Mouse (Mus musculus): ENCODE data around the gene AU018091.
"Not testable (repeated sequence)": the region's sequence is repeated elsewhere in the genome, so short reads cannot be mapped to it uniquely, and the experiment has no call there.

Gene AU018091

DNA sequence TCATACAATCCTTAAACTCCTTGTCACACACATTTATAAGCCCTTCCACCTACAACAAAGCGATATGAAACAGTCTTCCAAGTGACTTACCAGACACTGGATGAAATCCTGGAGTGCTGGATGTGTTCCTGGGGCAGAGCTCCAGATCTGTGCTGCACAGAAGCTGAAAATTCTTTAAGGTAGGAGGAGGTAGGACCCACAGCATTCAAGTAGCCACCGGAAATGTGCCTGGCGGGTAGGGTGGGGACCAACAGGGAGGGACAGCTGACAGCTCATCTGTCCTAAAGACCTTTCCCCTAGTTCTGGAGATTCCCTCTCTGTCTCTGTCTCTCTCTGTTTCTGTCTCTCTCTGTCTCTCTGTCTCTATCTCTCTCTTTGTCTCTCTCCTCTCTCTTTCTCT lies at the start of gene AU018091:
AU018091 (minus strand) TSS at position 279 of the 400 bp plus-strand sequence.
- no peak for DNase-seq

DNA sequence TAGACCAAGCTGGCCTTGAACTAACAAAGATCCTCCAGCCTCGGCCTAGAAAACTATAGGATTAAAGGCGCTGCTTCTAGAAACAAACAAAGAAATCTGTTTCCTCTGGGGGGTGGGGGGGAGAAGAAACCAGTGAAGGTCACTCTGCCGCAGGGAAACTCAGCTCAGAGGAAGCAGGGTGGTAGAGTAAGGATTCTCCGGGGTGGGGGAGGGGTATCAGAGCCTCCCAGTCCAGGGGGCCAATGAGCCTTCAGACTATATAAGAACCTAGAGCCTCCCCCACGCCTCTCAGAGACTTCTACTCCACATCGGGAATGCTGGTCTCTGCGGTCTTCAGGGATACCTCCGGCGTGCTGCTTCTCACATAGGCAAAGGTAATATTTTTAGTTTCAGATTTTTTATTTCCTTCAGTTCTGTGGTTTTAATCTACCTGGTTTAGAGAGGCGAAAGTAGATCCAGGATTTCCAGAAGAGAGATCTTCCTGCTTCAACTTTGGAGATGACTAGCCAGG lies 48.6 kb upstream of the AU018091 start:
- DNase-seq, result no peak

DNA sequence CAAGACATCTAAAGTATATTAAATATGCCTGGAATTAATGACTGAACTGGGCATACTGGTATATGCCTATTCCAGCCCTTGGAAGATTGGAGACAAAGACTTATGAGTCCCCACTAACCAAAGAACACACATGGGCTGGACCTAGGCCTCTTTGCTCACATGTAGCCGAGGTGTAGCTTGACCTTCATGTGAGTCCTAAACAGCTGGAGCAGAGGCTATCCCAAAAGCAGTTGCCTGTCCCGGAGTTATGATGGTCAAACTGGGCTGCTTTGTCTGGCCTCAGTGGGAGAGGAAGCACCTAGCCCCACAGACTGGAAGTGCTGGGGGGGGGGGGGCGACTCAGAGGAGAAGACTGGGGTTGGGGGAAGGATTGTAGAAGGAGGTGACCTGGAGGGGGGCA lies 47.3 kb upstream of the AU018091 start:
- no peak for DNase-seq

DNA sequence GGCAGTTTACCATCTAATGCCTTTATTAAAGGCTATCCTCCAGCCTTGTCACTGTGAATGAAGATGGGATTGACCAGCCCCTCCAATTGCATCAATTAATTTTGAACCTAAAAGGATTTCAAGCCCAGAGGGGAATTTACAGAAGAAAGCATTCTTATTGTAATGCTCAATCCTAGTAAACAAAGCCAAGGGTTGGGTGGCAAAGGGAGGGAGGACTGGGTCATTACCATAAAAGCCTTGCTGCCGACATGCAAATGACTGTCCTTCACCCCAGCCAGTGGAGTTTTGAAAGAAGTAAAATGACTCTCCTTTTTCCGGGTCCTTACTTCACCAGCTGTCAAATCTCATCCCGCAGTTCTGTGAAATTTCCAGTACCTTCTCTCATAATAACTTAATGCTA lies 44.6 kb upstream of the AU018091 start:
- DNase-seq, result no peak

DNA sequence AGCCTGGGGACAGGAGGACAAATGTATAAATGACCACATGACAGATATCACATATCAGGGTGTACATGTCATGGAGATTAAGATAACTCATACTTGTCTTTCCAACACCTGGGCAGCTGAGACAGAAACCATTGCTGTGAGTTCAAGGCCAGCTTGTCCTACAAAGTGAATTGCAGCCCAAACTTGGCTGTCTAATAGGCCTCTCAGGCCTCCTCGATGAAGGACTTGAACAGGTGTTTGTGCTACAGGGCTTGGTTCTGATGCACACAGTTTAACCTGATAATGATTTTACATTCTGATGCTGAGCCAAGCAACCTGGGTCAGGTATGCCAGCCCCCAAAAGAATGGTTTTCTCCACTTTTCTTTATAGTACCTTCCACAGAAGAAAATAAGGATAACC lies 44.2 kb upstream of the AU018091 start:
- no peak for DNase-seq

DNA sequence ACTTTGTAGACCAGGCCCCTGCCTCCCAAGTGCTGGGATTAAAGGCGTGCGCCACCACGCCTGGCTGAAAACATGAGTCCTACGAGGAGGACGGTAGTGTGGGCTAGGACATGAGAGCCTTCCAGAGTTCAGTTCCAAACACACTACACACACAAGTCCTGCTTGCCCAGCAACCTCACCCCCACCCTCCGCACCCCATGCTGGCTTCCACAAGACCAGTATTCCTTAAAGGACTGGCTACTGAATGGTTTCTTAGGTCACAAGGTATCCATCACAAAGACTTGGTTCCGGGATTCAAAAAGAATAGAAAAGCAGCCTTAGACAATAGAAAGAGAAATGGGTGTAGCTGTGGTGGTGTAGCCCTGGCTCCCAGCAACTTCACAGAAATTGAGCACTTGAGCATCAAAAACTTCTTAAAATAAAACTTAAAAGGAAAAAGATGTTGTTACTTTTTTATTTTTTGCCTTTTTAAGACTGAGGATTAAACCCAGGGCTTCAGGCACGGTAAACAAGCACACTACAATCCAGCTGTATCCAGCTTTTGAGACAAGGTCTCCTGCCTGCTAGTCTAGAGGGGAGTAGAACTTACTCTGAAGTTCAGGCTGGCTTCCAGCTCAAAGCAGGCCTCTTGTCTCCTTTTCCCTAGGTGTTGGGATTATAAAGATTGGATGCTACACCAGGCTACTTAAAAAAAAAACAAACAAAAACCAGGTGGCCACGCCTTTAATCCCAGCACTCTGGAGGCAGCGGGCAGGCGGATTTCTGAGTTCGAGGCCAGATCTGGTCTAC lies 43.2 kb upstream of the AU018091 start:
- DNase-seq, result no peak

DNA sequence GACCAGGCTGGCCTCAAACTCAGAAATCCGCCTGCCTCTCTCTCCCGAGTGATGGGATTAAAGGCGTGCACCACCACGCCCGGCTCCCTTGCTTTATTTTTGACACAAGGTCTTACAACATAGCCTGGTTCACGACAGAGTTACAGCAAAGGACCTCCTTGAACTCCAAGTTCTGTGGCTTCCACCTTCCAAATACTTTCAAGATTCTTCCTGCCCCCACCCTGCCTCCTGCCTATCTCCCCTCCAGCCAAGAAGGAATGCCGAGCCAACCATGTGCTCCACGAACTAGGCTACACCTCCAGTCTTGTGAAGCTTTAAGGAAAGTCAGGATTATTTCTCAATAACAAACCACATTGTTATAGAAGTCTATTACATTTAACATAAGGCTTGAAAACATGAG lies 42.5 kb upstream of the AU018091 start:
- no peak for DNase-seq

DNA sequence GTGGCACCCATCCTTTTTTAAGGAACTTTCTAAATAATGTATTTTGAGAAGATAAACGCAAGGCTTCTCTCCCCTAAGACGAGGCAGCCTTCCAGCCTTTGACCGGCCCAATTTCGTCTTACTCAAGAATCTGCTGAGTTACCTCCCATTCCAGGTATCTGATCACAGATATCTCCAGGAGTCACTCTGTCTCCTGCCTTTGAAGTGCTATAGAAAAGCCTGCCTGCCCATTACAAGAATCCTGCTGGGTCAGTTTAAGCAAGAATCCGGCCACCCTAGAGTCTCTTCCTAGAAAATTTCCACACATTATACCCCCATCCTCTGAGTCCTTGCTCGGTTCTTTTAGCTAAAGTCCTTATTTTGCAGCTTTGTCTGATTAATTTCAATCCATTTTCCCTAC lies 41.6 kb upstream of the AU018091 start:
- DNase-seq, result no peak

DNA sequence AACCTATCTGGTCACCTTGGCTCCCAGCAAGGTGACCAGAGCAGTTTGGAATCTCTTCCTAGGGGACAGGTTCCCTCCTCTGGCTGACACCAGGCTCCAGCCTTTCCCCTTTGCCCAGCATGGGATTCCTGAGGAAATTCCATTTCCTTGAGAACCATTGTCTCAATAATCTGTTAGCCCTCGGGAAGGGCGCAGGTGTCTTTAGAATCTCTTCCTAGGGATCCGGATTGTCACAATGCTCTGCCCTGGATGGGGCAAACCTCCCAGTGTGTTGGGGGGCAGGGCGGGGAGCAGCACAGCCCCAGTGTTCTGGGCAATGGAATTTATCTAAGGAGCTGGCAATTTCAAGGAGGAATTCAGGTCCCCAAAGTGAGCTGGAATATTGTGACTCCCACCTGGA lies 37.5 kb upstream of the AU018091 start:
- DNase-seq, result no peak

DNA sequence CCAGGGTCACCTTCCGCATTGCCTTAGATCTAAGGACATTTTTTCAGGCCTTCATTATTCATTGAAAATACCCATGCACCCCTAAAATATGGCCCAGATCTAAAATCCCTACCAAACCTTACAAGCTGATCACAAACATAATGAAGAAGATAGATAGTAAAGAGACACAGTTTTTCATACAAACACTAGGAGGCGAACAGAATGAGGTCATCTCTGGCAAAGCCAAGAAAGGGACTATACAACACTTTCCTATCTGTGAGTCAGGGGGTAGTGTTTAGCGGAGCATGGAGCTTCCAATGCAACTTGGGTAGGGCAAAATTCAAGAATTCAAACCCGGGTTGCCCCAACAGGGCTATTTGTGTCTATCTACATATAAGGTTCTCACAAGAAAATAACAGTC lies 35.6 kb upstream of the AU018091 start:
- DNase-seq, result no peak

DNA sequence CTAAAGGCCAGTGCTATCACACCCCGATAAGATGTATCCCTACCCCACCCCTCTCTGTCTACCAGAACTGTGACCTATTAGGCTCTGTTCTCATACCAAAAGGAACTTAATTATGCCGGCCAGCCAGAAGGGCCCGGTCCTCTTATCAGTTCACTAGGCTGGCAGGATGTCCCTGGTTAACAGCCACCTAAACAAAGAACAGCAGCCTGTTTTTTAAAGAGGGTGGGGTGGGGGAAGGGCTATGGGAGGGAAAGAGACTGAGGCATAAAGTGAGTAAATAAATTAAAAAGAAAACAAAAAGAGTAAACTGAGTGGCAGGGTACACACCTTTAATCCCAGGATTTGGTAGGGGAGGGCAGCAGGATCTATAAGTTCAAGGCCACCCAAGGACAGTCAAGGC lies 34.9 kb upstream of the AU018091 start:
- no peak for DNase-seq

DNA sequence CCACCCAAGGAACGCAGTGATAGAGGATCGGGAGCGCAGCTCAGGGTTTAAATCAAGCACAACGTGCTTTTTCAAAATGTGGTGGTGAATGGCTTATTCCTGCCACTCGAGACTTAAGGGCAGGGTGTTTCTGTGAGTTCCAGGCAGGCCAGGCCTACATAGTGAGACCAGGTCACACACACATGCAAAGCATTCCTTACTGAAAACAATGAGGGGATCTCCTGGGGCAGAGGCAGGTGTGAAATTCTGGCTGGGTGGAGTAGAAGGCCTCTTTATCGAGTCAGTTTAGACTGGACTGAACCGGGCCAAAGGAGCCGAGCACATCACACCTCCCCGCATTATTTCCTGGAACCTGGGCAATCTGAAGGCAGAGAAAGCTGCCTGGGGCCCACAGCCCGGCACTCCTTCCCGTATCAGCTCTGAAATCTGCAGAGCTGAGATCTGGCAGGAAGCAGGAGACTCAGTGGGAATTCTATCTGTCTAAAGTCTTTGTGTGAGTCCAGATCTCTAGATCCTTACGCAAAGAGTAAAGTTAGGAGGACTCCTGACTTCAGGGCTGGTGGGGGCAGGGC lies 32.2 kb upstream of the AU018091 start:
- peak; percentile 3 to 15 for DNase-seq

DNA sequence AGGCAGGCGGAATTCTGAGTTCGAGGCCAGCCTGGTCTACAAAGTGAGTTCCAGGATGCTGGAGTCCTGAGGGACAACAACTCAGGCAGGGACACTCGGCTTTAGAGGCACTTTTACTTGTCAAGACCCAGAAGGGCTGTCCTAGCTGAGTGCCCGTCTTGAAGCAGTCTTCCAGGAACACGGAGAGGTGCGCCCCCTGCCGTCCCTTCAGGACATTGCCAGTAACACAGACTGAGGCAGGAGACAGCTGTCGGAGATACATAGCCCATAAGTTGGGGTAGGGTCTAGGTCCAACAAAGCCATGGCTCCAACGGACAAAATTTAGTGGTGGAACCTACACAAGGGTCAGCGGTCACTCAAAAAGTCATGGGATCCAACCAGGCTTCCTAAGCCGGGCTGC lies 29.9 kb upstream of the AU018091 start:
- DNase-seq, result peak in 1 of 2 experiments; percentile 8

DNA sequence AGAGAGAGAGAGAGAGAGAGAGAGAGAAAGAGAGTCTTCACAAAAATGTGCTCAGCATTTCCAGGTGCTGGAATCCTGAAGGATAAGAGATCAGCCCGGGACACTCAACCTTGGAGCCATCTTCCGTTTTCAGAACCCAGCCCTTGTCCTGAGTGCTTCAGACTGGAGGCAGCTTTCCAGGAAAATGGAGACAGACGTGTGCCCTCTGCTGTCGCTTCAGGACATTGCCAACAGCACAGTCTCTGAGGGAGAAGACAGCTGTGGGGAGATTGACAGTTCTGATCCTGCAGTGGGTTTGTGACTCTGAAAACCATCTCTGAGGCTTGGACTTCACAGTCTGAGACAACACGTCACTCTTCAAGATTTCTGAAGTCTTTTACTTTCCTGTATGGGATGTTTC lies 26.8 kb upstream of the AU018091 start:
- no peak for DNase-seq

DNA sequence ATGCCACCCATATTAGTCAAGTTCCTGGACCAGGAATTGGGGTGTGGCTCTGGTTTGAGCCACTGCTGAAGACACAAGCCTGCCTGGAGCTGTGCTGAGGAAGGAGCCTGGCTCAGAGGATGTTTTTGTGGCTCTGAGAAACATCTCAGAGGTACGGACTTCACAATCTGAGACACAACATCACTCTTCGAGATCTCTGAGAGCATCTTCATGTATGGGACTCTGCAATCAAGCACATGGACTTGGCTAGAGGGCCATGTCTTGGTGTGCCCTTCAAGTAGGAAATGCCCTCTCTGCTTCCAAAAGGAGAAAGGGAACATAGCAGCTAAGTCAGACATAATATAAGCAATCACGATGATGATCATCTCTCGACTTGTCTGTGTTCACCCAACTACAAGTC lies 25.5 kb upstream of the AU018091 start:
- no peak for DNase-seq

DNA sequence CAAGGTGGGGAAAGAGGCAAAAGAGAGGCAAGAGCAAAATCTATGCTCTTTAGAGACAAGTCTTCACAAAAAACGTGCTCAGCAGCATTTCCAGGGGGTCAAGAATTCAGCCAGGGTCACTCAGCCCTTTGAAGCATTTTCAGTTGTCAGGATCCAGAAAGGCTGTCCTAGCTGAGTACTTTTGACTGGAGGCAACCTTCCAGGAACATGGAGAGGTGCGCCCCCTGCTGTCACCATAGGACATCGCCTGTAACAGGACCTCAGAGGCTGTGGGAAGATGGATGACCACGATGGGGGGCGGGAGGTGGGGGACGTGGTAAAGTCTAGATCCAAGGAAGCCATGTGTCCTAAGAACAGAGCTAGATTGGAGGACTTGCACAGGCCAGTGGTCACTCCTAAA lies 24.9 kb upstream of the AU018091 start:
- DNase-seq, result peak; percentile 31 to 79

DNA sequence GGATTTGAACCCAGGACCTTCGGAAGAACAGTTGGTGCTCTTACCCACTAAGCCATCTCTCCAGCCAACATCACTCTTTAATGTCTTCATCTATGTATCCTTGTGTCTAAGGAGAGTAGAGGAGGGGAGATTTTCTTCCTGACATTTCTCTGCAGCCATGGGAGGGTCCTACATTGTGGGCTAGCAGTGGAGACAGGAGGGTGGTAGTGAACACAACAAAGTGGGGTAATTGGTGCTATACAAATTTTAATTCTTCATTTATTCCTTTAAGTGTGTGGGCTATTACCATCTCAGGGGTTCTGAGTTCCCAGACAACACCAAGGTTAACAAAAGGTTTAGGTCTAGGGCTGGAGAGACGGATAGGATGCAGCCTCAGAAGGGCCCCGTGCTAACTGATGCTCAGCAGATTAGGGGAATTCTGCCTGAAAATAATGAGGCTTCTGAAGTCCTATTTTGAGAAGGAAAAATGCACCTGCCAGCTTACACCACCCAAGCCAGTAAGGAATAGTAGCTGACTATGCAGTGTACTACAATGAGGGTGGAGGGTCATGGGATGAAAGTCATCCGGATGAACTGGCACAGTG lies 24.1 kb upstream of the AU018091 start:
- DNase-seq, result no peak

DNA sequence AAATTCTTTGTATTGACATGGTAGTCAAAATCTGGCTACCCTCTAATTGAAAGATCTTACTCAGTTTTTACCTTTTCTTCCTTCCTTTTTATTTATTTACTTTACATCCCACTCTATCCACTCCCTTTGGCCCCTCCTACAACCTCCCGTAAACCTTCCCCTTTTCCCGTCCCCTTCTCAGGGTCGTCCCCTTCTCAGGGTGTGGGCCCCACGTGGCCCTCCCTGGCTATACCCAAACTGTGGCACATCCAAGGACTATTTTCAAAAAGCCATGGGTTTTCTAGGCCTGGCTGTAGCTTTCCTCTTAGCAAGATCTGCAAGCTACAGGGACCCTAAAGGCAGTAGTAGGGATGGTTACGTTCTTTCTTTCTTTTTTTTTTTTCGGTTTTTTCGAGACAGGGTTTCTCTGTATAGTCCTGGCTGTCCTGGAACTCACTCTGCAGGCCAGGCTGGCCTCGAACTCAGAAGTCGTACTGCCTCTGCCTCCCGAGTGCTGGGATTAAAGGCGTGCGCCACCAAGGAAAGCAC lies 23.0 kb upstream of the AU018091 start:
- no peak for DNase-seq

DNA sequence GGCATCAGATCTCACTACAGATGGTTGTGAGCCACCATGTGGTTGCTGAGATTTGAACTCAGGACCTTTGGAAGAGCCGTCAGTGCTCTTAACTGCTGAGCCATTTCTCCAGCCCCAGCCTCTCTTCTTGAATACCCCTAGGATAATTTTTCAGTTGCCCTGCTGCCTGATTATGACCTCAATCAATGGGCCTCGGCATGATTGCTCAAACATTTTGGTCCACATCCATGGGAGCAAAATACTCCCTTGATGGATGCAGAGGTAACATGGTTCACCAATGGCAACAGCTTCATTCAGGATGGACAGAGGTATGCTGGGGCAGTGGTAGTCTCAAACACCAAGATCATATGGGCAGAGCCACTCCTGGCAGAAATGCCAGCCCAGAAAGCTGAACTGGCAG lies 17.7 kb upstream of the AU018091 start:
- DNase-seq, result not testable (repeated sequence)

DNA sequence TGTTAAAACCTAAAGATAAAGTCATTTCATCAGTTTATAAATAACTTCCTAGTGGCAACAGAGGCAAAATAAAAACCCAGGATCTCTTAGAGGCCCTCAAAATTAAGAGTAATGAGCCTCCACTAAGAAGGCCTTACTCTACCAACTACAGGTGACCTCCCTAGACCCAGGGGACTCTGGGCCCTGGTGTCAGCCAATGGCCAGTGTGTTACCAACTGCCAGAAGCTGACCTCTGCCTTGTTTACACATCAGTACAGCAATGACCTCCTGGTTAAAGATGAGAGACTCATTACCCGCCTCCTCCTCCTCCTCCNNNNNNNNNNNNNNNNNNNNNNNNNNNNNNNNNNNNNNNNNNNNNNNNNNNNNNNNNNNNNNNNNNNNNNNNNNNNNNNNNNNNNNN lies 17.1 kb upstream of the AU018091 start:
- peak; percentile 7 to 23 for DNase-seq

DNA sequence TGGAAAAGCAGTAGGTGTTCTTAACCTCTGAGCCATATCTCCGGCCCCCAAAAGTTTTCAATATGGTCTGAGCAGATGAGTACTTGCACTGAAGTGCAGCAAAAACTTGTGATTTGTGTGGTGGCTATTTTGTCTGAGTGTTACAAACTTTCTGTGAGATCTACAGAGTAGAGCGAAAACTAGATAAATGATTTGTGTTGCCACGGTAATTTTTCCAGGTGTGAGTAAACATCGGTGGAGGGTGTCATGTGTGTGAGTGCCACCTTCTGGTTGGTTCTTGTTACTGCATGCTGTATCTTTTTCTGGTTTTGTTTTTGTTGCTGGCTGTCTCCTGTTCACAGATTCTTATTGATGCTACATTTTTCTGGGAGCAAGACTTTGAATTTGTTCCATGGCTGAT lies 15.4 kb upstream of the AU018091 start:
- peak; percentile 3 to 23 for DNase-seq

DNA sequence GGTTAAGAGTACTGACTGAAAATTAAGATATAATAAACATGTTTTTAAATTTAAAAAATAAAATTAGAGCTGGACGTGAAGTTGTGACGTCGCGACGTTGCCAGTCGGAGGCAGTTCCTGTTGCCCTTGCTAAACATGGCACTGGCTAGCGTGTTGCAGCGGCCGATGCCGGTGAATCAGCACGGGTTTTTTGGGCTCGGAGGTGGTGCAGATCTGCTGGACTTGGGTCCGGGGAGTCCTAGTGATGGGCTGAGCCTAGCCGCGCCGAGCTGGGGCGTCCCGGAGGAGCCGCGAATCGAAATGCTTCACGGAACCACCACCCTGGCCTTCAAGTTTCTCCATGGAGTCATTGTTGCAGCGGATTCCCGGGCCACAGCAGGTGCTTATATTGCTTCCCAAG lies 12.0 kb upstream of the AU018091 start:
- not testable (repeated sequence) for DNase-seq

DNA sequence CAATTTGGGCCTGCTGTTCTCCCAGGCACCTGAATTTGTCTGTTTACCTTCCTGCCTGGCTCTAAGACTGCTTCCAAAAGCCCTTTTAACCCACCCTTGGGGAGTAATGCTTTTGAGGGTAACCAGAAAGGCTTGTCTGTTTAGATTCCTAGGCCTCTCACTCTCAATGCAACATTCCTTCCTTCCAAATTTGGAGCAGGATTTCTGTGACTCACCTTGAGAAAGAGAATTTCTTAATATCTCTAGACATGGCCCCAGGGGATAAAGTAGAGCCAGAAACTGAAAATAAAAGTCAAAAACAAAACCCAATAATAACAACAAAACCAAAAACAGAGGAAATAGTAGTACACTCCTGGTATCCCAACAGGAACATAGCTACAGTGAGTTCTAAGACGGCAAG lies 707 bp downstream of the AU018091 start:
- DNase-seq, result no peak

DNA sequence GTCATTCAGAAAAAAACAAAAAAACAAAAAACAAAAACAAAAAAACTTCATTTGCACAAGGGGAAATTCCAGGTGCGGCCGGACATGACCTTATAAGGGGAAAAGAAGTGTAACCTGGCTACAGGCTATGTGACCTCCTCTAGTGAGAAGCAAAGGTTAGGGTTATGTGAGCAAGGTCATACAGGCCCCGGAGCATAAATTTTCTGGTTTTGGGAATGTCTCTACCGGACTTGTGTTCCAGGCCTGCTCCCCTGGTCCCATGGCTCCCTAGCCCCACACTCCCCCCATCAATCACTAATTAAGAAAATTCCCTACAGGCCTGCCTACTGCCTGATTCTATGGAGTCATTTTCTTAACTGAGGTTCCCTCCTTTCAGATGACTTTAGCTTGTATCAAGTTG lies 2.7 kb downstream of the AU018091 start:
- no peak for DNase-seq
